Mouse (Mus musculus): ENCODE measurements around the gene Dda1. TPM values are rescaled to one million over a fixed set of nuclear protein-coding genes. Genes with fewer than 3 reads are reported as not detected.

The Dda1 gene
- total and polyA plus RNA-seq, 2 experiments from 2014 or later: 195 to 241 TPM

- Histone ChIP-seq H3K27me3 (ENCODE audit: insufficient read depth, low read length) (no peaks in the 10 kb centered on the region), H3K9ac (replicated peaks; ENCODE audit: low read length) (no peak overlapping the region), H3K9me3 (ENCODE audit: low read length) (no peaks in the 10 kb centered on the region), H3K4me2 (ENCODE audit: low read depth, low read length) (no peak overlapping the region), H3K4me1 (ENCODE audit: insufficient read depth, low read length) (no peaks in the 10 kb centered on the region), H3K4me3 (ENCODE audit: low read length) (no peak overlapping the region), H3K36me3 (ENCODE audit: insufficient read depth, low read length) (peaks cover 34% of the 10 kb centered on the region), H3K27ac (no peak overlapping the region)
- TF ChIP-seq CTCF (IDR thresholded peaks at IDR 0.05; ENCODE audit: low read depth): peak; percentile 40
- ATAC-seq (no peak), DNase-seq (ENCODE audit: low spot score) (no peak)
- WGBS: 85% methylated on average over 8 of the region's 8 CpGs
Observed at GRCm38 (mm10) chr8:71472601-71473386, 3.8 kb downstream of the Dda1 start.

GRCm38 (mm10) chr8:71474344-71474743 lies 5.3 kb downstream of the Dda1 start:
- ATAC-seq (no peak), DNase-seq (ENCODE audit: low spot score) (no peak)
- Histone ChIP-seq H3K27ac (no peak overlapping the region), H3K4me3 (ENCODE audit: low read length) (no peak overlapping the region), H3K27me3 (ENCODE audit: insufficient read depth, low read length) (no peaks in the 10 kb centered on the region), H3K36me3 (ENCODE audit: insufficient read depth, low read length) (peaks cover 42% of the 10 kb centered on the region), H3K9ac (replicated peaks; ENCODE audit: low read length) (no peak overlapping the region), H3K4me1 (ENCODE audit: insufficient read depth, low read length) (no peaks in the 10 kb centered on the region), H3K9me3 (ENCODE audit: low read length) (no peaks in the 10 kb centered on the region), H3K4me2 (ENCODE audit: low read depth, low read length) (no peak overlapping the region)
- no peak for TF ChIP-seq CTCF (IDR thresholded peaks at IDR 0.05; ENCODE audit: low read depth)
- WGBS: 93% methylated on average over 18 of the region's 18 CpGs

- TF ChIP-seq CTCF (IDR thresholded peaks at IDR 0.05; ENCODE audit: low read depth): no peak
- DNase-seq (ENCODE audit: low spot score) (no peak), ATAC-seq (no peak)
- peak overlapping the region; percentile 90; the same call in 1 of the 2 replicates for H3K27ac ChIP-seq
- no peak overlapping the region for H3K4me3 ChIP-seq (ENCODE audit: low read length)
- H3K36me3 ChIP-seq (ENCODE audit: insufficient read depth, low read length): peaks cover 44% of the 10 kb centered on the region
- no peak overlapping the region for H3K9ac ChIP-seq (replicated peaks; ENCODE audit: low read length)
- H3K4me1 ChIP-seq (ENCODE audit: insufficient read depth, low read length): no peaks in the 10 kb centered on the region
- no peaks in the 10 kb centered on the region for H3K9me3 ChIP-seq (ENCODE audit: low read length)
- 81% methylated on average over 25 of the region's 25 CpGs for WGBS
- H3K4me2 ChIP-seq (ENCODE audit: low read depth, low read length): no peak overlapping the region
- H3K27me3 ChIP-seq (ENCODE audit: insufficient read depth, low read length): no peaks in the 10 kb centered on the region
Observed at GRCm38 (mm10) chr8:71474785-71475701, 6.0 kb downstream of the Dda1 start.

- Histone ChIP-seq H3K9me3 (ENCODE audit: low read length) (no peaks in the 10 kb centered on the region), H3K4me3 (ENCODE audit: low read length) (peak overlapping the region; percentile 51), H3K9ac (replicated peaks; ENCODE audit: low read length) (peak overlapping the region; percentile 70), H3K4me2 (ENCODE audit: low read depth, low read length) (peak overlapping the region; percentile 71), H3K27me3 (ENCODE audit: insufficient read depth, low read length) (no peaks in the 10 kb centered on the region), H3K4me1 (ENCODE audit: insufficient read depth, low read length) (no peaks in the 10 kb centered on the region), H3K36me3 (ENCODE audit: insufficient read depth, low read length) (peaks cover 51% of the 10 kb centered on the region), H3K27ac (peak overlapping the region; percentile 90)
- no peak for DNase-seq (ENCODE audit: low spot score)
- 23% methylated on average over 4 of the region's 4 CpGs for WGBS
- TF ChIP-seq CTCF (IDR thresholded peaks at IDR 0.05; ENCODE audit: low read depth): no peak
- ATAC-seq: no peak
Observed at GRCm38 (mm10) chr8:71475702-71476075, 6.7 kb downstream of the Dda1 start.

GRCm38 (mm10) chr8:71476099-71476940 lies 7.3 kb downstream of the Dda1 start:
- Histone ChIP-seq H3K27ac (peak overlapping the region; percentile 90), H3K27me3 (ENCODE audit: insufficient read depth, low read length) (no peaks in the 10 kb centered on the region), H3K36me3 (ENCODE audit: insufficient read depth, low read length) (peaks cover 50% of the 10 kb centered on the region), H3K4me1 (ENCODE audit: insufficient read depth, low read length) (no peaks in the 10 kb centered on the region), H3K4me3 (ENCODE audit: low read length) (peak overlapping the region; percentile 51), H3K9ac (replicated peaks; ENCODE audit: low read length) (peak overlapping the region; percentile 70), H3K4me2 (ENCODE audit: low read depth, low read length) (peak overlapping the region; percentile 71), H3K9me3 (ENCODE audit: low read length) (no peaks in the 10 kb centered on the region)
- peak; percentile 92 for DNase-seq (ENCODE audit: low spot score)
- TF ChIP-seq CTCF (IDR thresholded peaks at IDR 0.05; ENCODE audit: low read depth): no peak
- peak; percentile 76 for ATAC-seq
- WGBS: under 1% methylated on average over 90 of the region's 121 CpGs

- no peaks in the 10 kb centered on the region for H3K4me1 ChIP-seq (ENCODE audit: insufficient read depth, low read length)
- DNase-seq (ENCODE audit: low spot score): peak; percentile 75
- no peaks in the 10 kb centered on the region for H3K9me3 ChIP-seq (ENCODE audit: low read length)
- H3K36me3 ChIP-seq (ENCODE audit: insufficient read depth, low read length): peaks cover 51% of the 10 kb centered on the region
- peak overlapping the region; percentile 71 for H3K4me2 ChIP-seq (ENCODE audit: low read depth, low read length)
- peak overlapping the region; percentile 51 for H3K4me3 ChIP-seq (ENCODE audit: low read length)
- no peaks in the 10 kb centered on the region for H3K27me3 ChIP-seq (ENCODE audit: insufficient read depth, low read length)
- peak overlapping the region; percentile 70 for H3K9ac ChIP-seq (replicated peaks; ENCODE audit: low read length)
- TF ChIP-seq CTCF (IDR thresholded peaks at IDR 0.05; ENCODE audit: low read depth): peak; percentile 70
- 41% methylated on average over 14 of the region's 14 CpGs for WGBS
- ATAC-seq: peak; percentile 44
- H3K27ac ChIP-seq: peak overlapping the region; percentile 90
Observed at GRCm38 (mm10) chr8:71477196-71477845, 8.3 kb downstream of the Dda1 start.

All from hindbrain, postnatal 0 days (tissue).